Mouse (Mus musculus): ENCODE measurements around the gene Ogg1. TPM values are rescaled to one million over a fixed set of nuclear protein-coding genes. Genes with fewer than 3 reads are reported as not detected.

Gene Ogg1
- polyA plus RNA-seq (2014; fragmentation: Nextera tagmentation; extraction: Ambion mirVana): 14.2 and 14.5 TPM in 2 replicates

DNA sequence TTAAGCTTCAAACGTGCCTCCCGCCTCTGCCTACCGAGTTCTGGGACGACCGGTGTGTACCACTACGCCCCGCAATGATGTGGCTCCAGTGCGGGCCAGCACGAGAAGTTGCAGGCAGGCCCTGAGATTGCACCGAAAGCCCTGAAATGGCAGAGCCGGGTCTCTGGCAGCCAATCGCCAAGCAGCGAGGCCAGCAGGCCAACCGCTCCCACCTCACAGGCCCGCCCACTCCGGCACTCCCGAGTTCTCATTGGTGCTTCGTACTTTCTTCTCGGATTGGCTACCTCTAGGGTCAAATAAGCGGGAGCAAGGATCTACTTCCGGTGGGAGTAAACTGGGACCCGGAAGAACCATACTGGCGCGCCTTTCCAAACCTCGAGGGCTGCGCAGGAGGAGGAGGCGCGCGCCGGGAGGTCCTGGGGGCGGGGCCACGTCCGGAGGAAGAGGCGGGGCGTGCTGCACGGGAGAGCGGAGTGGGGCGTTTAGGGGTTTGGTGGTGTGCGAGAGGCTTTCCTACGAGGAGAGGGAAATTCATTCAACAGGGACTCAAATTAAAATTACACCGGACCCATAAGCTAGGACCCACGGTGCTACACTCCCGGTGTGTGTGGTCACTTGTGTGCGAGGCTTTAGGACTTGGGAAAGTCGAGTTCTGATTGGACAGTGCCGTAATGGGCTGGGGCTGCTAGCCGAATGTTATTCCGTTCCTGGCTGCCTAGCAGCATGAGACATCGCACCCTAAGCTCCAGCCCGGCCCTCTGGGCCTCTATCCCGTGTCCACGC, at the start of gene Ogg1:
Gene Ogg1 (plus strand): TSS at position 440 of the 783 bp plus-strand sequence.
- no peaks in the 10 kb centered on the region for H3K9me3 ChIP-seq (ENCODE audit: control insufficient read depth, low read length)
- H3K4me2 ChIP-seq (ENCODE audit: low read depth, low read length, severe bottlenecking): peak within 1 kb of the TSS; percentile 90
- WGBS: under 1% methylated on average over 52 of the region's 52 CpGs
- ATAC-seq (replicated peaks; ENCODE audit: low FRiP score) (peak; percentile 99), DNase-seq (ENCODE audit: low spot score) (peak; percentile 97)
- peak within 1 kb of the TSS; percentile 83 for H3K9ac ChIP-seq (ENCODE audit: low read length)
- H3K27me3 ChIP-seq (ENCODE audit: control insufficient read depth, insufficient read depth, low read length): no peaks in the 10 kb centered on the region
- peaks cover 8% of the 10 kb centered on the region; the same call in 1 of the 2 replicates for H3K36me3 ChIP-seq (ENCODE audit: control insufficient read depth, insufficient read depth, low read length)
- peak within 1 kb of the TSS; percentile 60 for H3K4me3 ChIP-seq (ENCODE audit: low read depth, low read length)
- H3K4me1 ChIP-seq (replicated peaks; ENCODE audit: control insufficient read depth, insufficient read depth, low read length): no peaks in the 10 kb centered on the region; the same call in 1 of the 2 replicates
- H3K27ac ChIP-seq (ENCODE audit: low read depth, low read length): peak within 1 kb of the TSS; percentile 90

DNA sequence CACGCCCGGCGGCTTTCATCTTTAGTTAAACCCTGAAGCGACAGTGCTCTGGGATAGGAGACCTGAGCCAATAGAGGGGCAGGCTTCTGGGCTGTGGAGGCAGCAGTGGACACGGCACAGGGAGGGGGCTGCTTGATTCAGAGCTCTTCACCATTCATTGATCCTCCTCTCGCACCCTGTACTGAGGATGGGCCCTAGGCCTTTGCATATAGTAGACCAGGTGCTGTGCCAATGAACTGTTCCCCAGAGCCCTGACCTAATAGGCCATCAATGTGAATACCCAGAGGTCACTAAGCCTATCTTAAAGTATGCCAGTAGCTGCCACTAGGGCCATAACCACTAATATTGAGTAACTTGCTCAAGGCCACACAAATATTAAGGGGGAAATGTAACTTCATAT, 45.1 kb upstream of the Ogg1 start:
- H3K4me2 ChIP-seq (ENCODE audit: low read depth, low read length, severe bottlenecking): no peak overlapping the region
- peak; percentile 27; the same call in 1 of the 2 replicates for ATAC-seq (replicated peaks; ENCODE audit: low FRiP score)
- peaks cover 27% of the 10 kb centered on the region for H3K27me3 ChIP-seq (ENCODE audit: control insufficient read depth, insufficient read depth, low read length)
- H3K9ac ChIP-seq (ENCODE audit: low read length): no peak overlapping the region
- no peak for DNase-seq (ENCODE audit: low spot score)
- H3K36me3 ChIP-seq (ENCODE audit: control insufficient read depth, insufficient read depth, low read length): no peaks in the 10 kb centered on the region
- 62% methylated on average over 6 of the region's 6 CpGs for WGBS
- no peak overlapping the region for H3K4me3 ChIP-seq (ENCODE audit: low read depth, low read length)
- peaks cover 7% of the 10 kb centered on the region; the same call in 1 of the 2 replicates for H3K4me1 ChIP-seq (replicated peaks; ENCODE audit: control insufficient read depth, insufficient read depth, low read length)
- no peaks in the 10 kb centered on the region for H3K9me3 ChIP-seq (ENCODE audit: control insufficient read depth, low read length)
- no peak overlapping the region for H3K27ac ChIP-seq (ENCODE audit: low read depth, low read length)

DNA sequence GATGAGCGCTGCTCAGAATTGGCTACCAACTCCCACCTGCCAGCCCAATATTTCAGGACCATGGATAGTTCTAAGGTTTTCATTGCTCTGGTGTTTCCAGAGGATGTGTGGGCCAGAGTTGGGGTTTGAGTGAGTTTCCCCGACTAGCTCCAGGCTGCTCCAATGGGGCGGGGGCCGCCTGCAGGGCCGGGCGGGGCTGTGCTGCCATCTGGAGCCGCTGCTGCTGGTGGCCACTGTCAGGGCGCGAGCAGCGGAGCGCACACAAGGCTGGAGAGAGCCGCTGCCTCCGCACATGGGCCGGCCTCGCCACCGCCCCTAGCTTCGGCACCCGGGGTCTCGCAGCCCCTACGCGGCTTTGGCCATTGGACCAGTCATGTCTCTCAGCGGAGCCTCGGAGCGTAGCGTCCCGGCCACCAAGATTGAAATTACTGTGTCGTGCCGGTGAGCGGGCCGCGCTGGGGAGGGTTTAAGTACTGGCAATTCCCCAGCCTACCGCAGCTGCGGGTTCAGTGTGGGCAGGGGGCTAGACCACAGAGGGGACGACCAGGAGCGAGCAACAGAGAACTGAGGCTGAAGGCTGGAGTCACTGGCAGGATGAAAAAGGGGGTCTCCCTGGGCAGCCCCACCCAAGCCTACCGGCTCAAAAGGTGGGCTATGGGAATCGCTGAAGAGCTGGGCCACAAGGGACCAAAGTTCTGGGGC, 44.5 kb upstream of the Ogg1 start, which contains the start of gene Cpne9:
Gene Cpne9 (plus strand): TSS at position 207 of the 702 bp plus-strand sequence.
- Histone ChIP-seq H3K4me2 (ENCODE audit: low read depth, low read length, severe bottlenecking) (peak within 1 kb of the TSS; percentile 42), H3K27ac (ENCODE audit: low read depth, low read length) (no peak within 1 kb of the TSS), H3K27me3 (ENCODE audit: control insufficient read depth, insufficient read depth, low read length) (peaks cover 27% of the 10 kb centered on the region), H3K4me3 (ENCODE audit: low read depth, low read length) (0 out of 2 replicates have a peak within 1 kb of the TSS, but pooled peaks have one; percentile 11), H3K4me1 (replicated peaks; ENCODE audit: control insufficient read depth, insufficient read depth, low read length) (peaks cover 7% of the 10 kb centered on the region; the same call in 1 of the 2 replicates), H3K36me3 (ENCODE audit: control insufficient read depth, insufficient read depth, low read length) (no peaks in the 10 kb centered on the region), H3K9ac (ENCODE audit: low read length) (no peak within 1 kb of the TSS), H3K9me3 (ENCODE audit: control insufficient read depth, low read length) (no peaks in the 10 kb centered on the region)
- 1% methylated on average over 37 of the region's 37 CpGs for WGBS
- ATAC-seq (replicated peaks; ENCODE audit: low FRiP score) (peak; percentile 52; the same call in 1 of the 2 replicates), DNase-seq (ENCODE audit: low spot score) (peak; percentile 79)

DNA sequence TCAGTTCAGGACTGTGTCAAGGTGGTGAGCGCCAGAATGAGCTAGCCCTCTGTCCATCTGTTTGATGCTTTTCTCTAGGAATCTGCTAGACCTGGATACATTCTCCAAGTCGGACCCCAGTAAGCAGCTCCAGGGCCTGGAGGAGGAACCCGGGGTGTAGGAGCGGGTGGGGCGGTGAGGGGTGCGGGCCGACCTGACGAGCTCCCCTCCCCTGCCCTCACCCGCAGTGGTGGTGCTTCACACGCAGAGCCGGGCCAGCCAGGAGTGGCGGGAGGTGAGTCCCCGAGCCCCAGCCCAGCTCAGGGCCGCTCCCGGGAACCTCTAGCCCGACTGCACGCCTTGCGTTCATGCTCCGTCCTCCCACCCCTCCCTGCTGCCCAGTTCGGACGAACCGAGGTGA, 43.8 kb upstream of the Ogg1 start:
- Histone ChIP-seq H3K4me2 (ENCODE audit: low read depth, low read length, severe bottlenecking) (peak overlapping the region; percentile 18; the same call in 1 of the 2 replicates), H3K27me3 (ENCODE audit: control insufficient read depth, insufficient read depth, low read length) (peaks cover 27% of the 10 kb centered on the region), H3K36me3 (ENCODE audit: control insufficient read depth, insufficient read depth, low read length) (no peaks in the 10 kb centered on the region), H3K9ac (ENCODE audit: low read length) (no peak overlapping the region), H3K4me3 (ENCODE audit: low read depth, low read length) (0 out of 2 replicates have a peak overlapping the region, but pooled peaks have one; percentile 10), H3K4me1 (replicated peaks; ENCODE audit: control insufficient read depth, insufficient read depth, low read length) (peaks cover 7% of the 10 kb centered on the region; the same call in 1 of the 2 replicates), H3K27ac (ENCODE audit: low read depth, low read length) (no peak overlapping the region), H3K9me3 (ENCODE audit: control insufficient read depth, low read length) (no peaks in the 10 kb centered on the region)
- WGBS: 1% methylated on average over 21 of the region's 22 CpGs
- DNase-seq (ENCODE audit: low spot score) (peak; percentile 54), ATAC-seq (replicated peaks; ENCODE audit: low FRiP score) (0 out of 2 replicates have a peak, but pooled peaks have one; percentile 34)

DNA sequence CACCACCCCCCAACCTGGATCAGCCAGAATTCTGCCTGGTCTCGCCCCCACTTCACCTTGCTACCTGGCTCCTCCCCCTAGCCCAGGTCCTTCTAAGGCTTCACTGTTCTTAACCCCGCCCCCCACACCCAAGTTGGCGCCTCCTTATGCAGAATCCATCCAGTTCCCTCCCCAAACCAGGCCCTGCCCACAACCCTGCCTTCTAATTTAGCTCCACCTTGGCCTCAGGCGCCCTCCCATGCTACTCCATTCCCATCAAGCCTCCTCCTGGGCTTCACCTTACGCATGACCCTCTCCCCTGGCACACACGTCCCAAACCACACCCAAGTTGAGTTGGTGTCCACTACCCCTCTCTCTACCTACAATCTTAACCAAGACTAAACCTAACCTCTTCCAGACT, 43.3 kb upstream of the Ogg1 start:
- no peak for ATAC-seq (replicated peaks; ENCODE audit: low FRiP score)
- no peaks in the 10 kb centered on the region for H3K36me3 ChIP-seq (ENCODE audit: control insufficient read depth, insufficient read depth, low read length)
- H3K4me2 ChIP-seq (ENCODE audit: low read depth, low read length, severe bottlenecking): no peak overlapping the region; the same call in 1 of the 2 replicates
- 6% methylated on average over 6 of the region's 6 CpGs for WGBS
- peaks cover 27% of the 10 kb centered on the region for H3K27me3 ChIP-seq (ENCODE audit: control insufficient read depth, insufficient read depth, low read length)
- no peak for DNase-seq (ENCODE audit: low spot score)
- no peak overlapping the region for H3K9ac ChIP-seq (ENCODE audit: low read length)
- no peak overlapping the region for H3K27ac ChIP-seq (ENCODE audit: low read depth, low read length)
- H3K9me3 ChIP-seq (ENCODE audit: control insufficient read depth, low read length): no peaks in the 10 kb centered on the region
- no peak overlapping the region for H3K4me3 ChIP-seq (ENCODE audit: low read depth, low read length)
- peaks cover 7% of the 10 kb centered on the region; the same call in 1 of the 2 replicates for H3K4me1 ChIP-seq (replicated peaks; ENCODE audit: control insufficient read depth, insufficient read depth, low read length)

DNA sequence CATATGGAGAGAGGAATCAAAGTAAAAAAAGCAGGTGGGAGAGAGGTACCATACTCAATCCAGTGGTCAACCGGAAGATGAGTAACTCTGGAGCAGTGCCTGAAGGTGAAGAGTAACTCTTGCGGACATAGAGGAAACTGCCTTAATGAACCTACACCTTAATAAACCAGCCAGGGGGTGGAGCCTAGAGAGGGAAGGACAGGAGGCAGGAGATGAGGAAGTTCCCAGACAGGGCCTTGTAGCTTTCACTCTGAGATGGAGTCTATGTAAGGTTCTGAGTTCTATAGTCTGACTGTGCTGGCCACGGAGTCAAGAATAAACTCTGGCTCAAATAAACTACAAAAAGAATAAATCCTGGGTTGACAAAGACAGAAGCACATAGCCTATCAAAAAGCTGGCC, 41.8 kb upstream of the Ogg1 start:
- Histone ChIP-seq H3K27ac (ENCODE audit: low read depth, low read length) (no peak overlapping the region), H3K27me3 (ENCODE audit: control insufficient read depth, insufficient read depth, low read length) (peaks cover 27% of the 10 kb centered on the region), H3K4me3 (ENCODE audit: low read depth, low read length) (no peak overlapping the region), H3K9ac (ENCODE audit: low read length) (no peak overlapping the region), H3K4me2 (ENCODE audit: low read depth, low read length, severe bottlenecking) (no peak overlapping the region), H3K9me3 (ENCODE audit: control insufficient read depth, low read length) (no peaks in the 10 kb centered on the region), H3K36me3 (ENCODE audit: control insufficient read depth, insufficient read depth, low read length) (no peaks in the 10 kb centered on the region), H3K4me1 (replicated peaks; ENCODE audit: control insufficient read depth, insufficient read depth, low read length) (peaks cover 7% of the 10 kb centered on the region; the same call in 1 of the 2 replicates)
- DNase-seq (ENCODE audit: low spot score) (no peak), ATAC-seq (replicated peaks; ENCODE audit: low FRiP score) (no peak)
- WGBS: 81% methylated on average over 3 of the region's 3 CpGs

DNA sequence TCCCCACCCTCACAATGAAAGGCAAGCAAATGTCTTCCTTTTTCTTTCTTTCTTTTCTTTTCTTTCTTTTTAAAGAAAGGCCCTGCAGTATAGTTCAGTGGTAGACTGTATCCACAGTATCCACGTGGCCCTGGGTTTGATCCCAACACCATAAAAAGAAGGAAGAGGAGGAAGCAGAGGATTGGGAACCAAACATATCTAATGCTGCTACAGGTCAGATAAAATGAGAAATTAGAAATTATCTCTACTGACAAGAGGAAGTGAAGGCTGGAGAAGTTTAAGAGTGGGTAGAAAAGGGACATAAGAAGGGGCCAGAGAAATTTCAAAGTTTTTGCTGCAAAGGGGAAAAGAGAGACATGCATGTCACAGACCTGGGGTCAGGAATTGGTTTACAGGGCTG, 40.5 kb upstream of the Ogg1 start:
- Histone ChIP-seq H3K4me1 (replicated peaks; ENCODE audit: control insufficient read depth, insufficient read depth, low read length) (peaks cover 7% of the 10 kb centered on the region; the same call in 1 of the 2 replicates), H3K9ac (ENCODE audit: low read length) (no peak overlapping the region), H3K4me2 (ENCODE audit: low read depth, low read length, severe bottlenecking) (no peak overlapping the region), H3K36me3 (ENCODE audit: control insufficient read depth, insufficient read depth, low read length) (no peaks in the 10 kb centered on the region), H3K4me3 (ENCODE audit: low read depth, low read length) (no peak overlapping the region), H3K27me3 (ENCODE audit: control insufficient read depth, insufficient read depth, low read length) (peaks cover 27% of the 10 kb centered on the region), H3K27ac (ENCODE audit: low read depth, low read length) (no peak overlapping the region), H3K9me3 (ENCODE audit: control insufficient read depth, low read length) (no peaks in the 10 kb centered on the region)
- WGBS: 70% methylated on average over 1 of the region's 1 CpGs
- no peak for ATAC-seq (replicated peaks; ENCODE audit: low FRiP score)
- DNase-seq (ENCODE audit: low spot score): no peak

DNA sequence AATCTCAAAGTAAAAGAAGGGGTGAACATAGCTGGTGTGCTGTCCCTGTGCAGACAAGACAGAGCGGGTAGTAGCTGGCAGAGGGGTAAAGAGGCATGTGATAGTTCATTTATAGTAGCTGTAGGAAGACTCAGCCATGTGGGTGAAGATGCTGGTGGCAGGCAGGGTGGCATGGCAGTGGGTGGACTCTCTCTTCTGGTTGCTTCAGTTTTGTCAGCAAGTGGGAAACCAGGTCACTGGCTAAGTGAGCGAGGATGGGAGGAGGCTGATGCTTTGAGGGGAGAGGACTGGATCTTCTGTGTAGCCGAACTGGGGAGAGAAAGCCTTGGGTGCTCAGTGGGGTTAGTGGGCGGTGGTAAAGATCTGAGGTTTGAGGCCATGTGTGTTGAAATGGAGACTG, 39.5 kb upstream of the Ogg1 start:
- H3K4me2 ChIP-seq (ENCODE audit: low read depth, low read length, severe bottlenecking): no peak overlapping the region
- H3K9me3 ChIP-seq (ENCODE audit: control insufficient read depth, low read length): no peaks in the 10 kb centered on the region
- H3K4me3 ChIP-seq (ENCODE audit: low read depth, low read length): no peak overlapping the region
- H3K27me3 ChIP-seq (ENCODE audit: control insufficient read depth, insufficient read depth, low read length): peaks cover 22% of the 10 kb centered on the region
- no peaks in the 10 kb centered on the region for H3K36me3 ChIP-seq (ENCODE audit: control insufficient read depth, insufficient read depth, low read length)
- H3K4me1 ChIP-seq (replicated peaks; ENCODE audit: control insufficient read depth, insufficient read depth, low read length): peaks cover 5% of the 10 kb centered on the region; the same call in 1 of the 2 replicates
- ATAC-seq (replicated peaks; ENCODE audit: low FRiP score) (no peak), DNase-seq (ENCODE audit: low spot score) (no peak)
- H3K9ac ChIP-seq (ENCODE audit: low read length): no peak overlapping the region
- WGBS: 77% methylated on average over 4 of the region's 4 CpGs
- H3K27ac ChIP-seq (ENCODE audit: low read depth, low read length): no peak overlapping the region
